Mouse (Mus musculus) lung, postnatal 0 days (tissue): Measurements from ENCODE around the gene Yif1b. TPM values are rescaled to one million over a fixed set of nuclear protein-coding genes. Genes with fewer than 3 reads are reported as not detected.
A peak's percentile ranks its signal among the peaks of the same experiment; 100 is the strongest.

Experiments used
- ATAC-seq: fragments of 200-750 bp; cut with Nextera tagmentation; 2 replicates; pipeline ENCODE4 v1.8.0; 2017; ENCODE audit warnings: moderate library complexity
- DNase-seq: peaks from one replicate; pipeline ENCODE4 v3.0.0-alpha.2; 2016; ENCODE audit warnings: low spot score
- H3K27ac ChIP-seq: fragments of 300-500 bp; sonication (generic); 2 replicates; pipeline ENCODE4 v1.5.1; 2014; ENCODE audit warnings: antibody characterized with exemption, mild to moderate bottlenecking, low read length, mixed read lengths
- H3K27me3 ChIP-seq: fragments of 300-500 bp; sonication (generic); replicated peaks from 2 replicates; pipeline ENCODE4 v1.6.1; 2014; ENCODE audit warnings: low read length, mixed read lengths; ENCODE audit not compliant: insufficient read depth
- H3K36me3 ChIP-seq: fragments of 300-500 bp; sonication (generic); 2 replicates; pipeline ENCODE4 v1.6.1; 2014; ENCODE audit warnings: low read length, mixed read lengths; ENCODE audit not compliant: insufficient read depth
- H3K4me1 ChIP-seq: fragments of 300-500 bp; sonication (generic); 2 replicates; pipeline ENCODE4 v1.6.1; 2014; ENCODE audit warnings: antibody characterized with exemption, low read depth, low read length, mixed read lengths; ENCODE audit not compliant: insufficient read depth
- H3K4me2 ChIP-seq: fragments of 300-500 bp; sonication (generic); replicated peaks from 2 replicates; pipeline ENCODE4 v1.6.1; 2014; ENCODE audit warnings: low read depth, mild to moderate bottlenecking, low read length, moderate library complexity, mixed read lengths
- H3K4me3 ChIP-seq: fragments of 300-500 bp; sonication (generic); 2 replicates; pipeline ENCODE4 v1.5.1; 2014; ENCODE audit warnings: low read depth, low read length
- H3K9ac ChIP-seq: fragments of 300-500 bp; sonication (generic); replicated peaks from 2 replicates; pipeline ENCODE4 v1.6.1; 2014; ENCODE audit warnings: low read depth, mild to moderate bottlenecking
- H3K9me3 ChIP-seq: fragments of 300-500 bp; sonication (generic); 2 replicates; pipeline ENCODE4 v1.6.1; 2016; ENCODE audit warnings: low read length, mixed read lengths
- CTCF ChIP-seq: IDR thresholded peaks from 2 replicates; pipeline ENCODE4 v1.5.1; 2016; ENCODE audit warnings: antibody characterized with exemption, mild to moderate bottlenecking
- EP300 ChIP-seq: IDR thresholded peaks from 2 replicates; pipeline ENCODE4 v1.6.1; 2016; ENCODE audit warnings: antibody characterized with exemption, mild to moderate bottlenecking, control low read depth
- WGBS: fragments of 180-500 bp; shearing (Covaris S2); extraction: QIAGEN DNeasy Blood & Tissue Kit; methylation state at CpG from one replicate; pipeline ENCODE4 v1.1.7; 2014; 5-methylcytosine and 5-hydroxymethylcytosine counted together
- polyA plus RNA-seq: library from polyadenylated mRNA; unstranded; fragments of >200 nt; fragmentation: Nextera tagmentation; extraction: Ambion mirVana; gene quantifications from 2 replicates; pipeline ENCODE4 v1.2.1, GENCODE M21; 2015

Gene Yif1b
- polyA plus RNA-seq, 1 experiment from 2014 or later, result 96.2 TPM

GRCm38 (mm10) chr7:29213675-29214082 is 24.4 kb upstream of the Yif1b start, which contains the start of gene Catsperg1:
Gene Catsperg1 (minus strand): TSS chr7:29214035.
- Histone ChIP-seq H3K36me3 (no peaks in the 10 kb centered on the region), H3K9ac (no peak within 1 kb of the TSS), H3K9me3 (no peaks in the 10 kb centered on the region), H3K4me2 (no peak within 1 kb of the TSS), H3K4me1 (no peaks in the 10 kb centered on the region), H3K4me3 (no peak within 1 kb of the TSS), H3K27me3 (no peaks in the 10 kb centered on the region), H3K27ac (no peak within 1 kb of the TSS)
- ATAC-seq (peak; percentile 30), DNase-seq (peak; percentile 61)
- TF ChIP-seq CTCF (no peak), EP300 (no peak)
- WGBS, result 9% methylated on average over 20 of the region's 20 CpGs

DNA sequence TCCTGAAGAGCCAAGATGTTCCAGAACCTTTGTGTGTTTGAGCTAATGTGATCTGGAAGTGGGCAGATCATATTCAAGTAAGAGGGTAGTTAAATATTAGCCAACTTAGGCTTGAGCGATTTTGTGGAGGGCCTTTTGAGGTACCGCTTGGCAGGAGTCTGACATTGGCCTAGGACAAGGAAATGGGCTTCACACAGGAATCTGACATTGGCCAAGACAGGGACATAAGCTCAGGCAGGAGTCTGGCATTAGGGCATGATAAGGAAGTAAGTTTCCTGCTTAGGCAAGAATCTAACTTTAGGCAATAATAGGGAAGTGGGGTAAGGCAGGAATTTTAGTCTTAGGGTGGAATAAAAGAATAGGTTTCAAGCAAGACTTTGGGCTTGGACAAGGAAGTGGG is 23.9 kb upstream of the Yif1b start:
- H3K27me3 ChIP-seq, result no peaks in the 10 kb centered on the region
- no peak overlapping the region for H3K9ac ChIP-seq
- no peak overlapping the region for H3K27ac ChIP-seq
- no peak overlapping the region for H3K4me3 ChIP-seq
- H3K4me2 ChIP-seq, result no peak overlapping the region
- WGBS, result 46% methylated on average over 2 of the region's 2 CpGs
- H3K36me3 ChIP-seq, result no peaks in the 10 kb centered on the region
- DNase-seq, result peak; percentile 63
- TF ChIP-seq CTCF (no peak), EP300 (no peak)
- no peaks in the 10 kb centered on the region for H3K4me1 ChIP-seq
- ATAC-seq, result peak; percentile 21
- H3K9me3 ChIP-seq, result 0 out of 2 replicates have a peak, but pooled peaks cover under 1% of the 10 kb centered on the region

DNA sequence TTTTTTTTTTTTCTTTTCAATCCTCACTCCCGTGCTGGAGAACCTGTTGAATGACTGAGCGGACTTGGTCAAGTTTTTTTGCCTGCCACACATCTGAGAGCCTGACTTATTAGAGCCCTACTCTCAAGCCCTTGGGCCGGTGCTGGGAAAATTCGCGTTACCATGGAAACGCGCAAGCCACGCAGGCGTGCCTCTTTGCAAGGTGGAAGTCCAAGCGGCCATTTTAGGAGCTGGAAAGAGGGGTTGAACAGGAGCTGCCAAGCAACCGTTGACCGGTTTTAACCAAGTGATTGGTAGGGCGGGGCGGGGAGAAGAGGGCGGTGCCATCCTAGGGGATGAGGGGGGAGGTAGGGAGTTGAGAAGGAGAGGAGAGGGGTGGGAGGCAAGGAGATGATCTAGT is 23.3 kb upstream of the Yif1b start:
- Histone ChIP-seq H3K9me3 (0 out of 2 replicates have a peak, but pooled peaks cover 6% of the 10 kb centered on the region), H3K36me3 (no peaks in the 10 kb centered on the region), H3K4me2 (no peak overlapping the region), H3K4me3 (no peak overlapping the region), H3K9ac (no peak overlapping the region), H3K27ac (no peak overlapping the region), H3K27me3 (no peaks in the 10 kb centered on the region), H3K4me1 (no peaks in the 10 kb centered on the region)
- DNase-seq, result no peak
- 45% methylated on average over 15 of the region's 15 CpGs for WGBS
- TF ChIP-seq EP300 (no peak), CTCF (no peak)
- ATAC-seq, result no peak

DNA sequence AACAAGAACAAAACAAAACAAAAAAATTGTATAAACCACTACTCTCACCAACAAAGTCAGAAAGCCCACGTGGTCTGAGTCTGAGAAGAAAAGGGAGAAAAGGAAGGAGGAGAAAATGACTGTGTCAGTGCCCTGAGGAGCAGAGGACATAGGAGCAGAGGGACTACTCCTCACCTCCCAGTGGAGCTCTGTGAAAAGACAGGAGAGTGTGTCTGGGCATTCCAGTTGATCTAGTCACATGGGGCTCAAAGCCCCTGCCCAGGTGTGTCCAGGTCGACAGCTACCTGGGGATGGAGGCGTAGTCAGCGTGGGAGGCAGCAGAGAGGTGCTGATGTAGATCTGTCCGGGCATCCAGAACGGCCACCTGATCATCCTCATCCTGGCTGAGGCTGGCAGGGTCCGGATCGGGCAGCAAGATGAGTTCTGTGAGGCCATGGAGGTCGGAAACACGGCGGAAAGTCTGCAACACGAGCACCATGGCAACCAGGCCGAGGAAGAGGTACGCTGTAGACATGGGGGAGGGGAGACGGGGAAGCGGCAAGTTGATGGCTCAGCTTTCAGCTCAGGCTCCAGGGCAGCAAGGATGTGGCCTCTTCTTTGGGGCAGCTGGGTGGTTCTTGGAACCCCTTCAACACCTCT is 13.3 kb upstream of the Yif1b start:
- WGBS, result 21% methylated on average over 16 of the region's 16 CpGs
- TF ChIP-seq EP300 (no peak), CTCF (no peak)
- Histone ChIP-seq H3K4me2 (no peak overlapping the region), H3K36me3 (peaks cover 5% of the 10 kb centered on the region; the same call in 1 of the 2 replicates), H3K4me1 (no peaks in the 10 kb centered on the region), H3K27me3 (no peaks in the 10 kb centered on the region), H3K27ac (no peak overlapping the region), H3K4me3 (no peak overlapping the region), H3K9me3 (0 out of 2 replicates have a peak, but pooled peaks cover 6% of the 10 kb centered on the region), H3K9ac (no peak overlapping the region)
- ATAC-seq, result no peak
- DNase-seq, result no peak

- no peak overlapping the region for H3K4me2 ChIP-seq
- 66% methylated on average over 13 of the region's 13 CpGs for WGBS
These were observed 12.6 kb upstream of the Yif1b start for GRCm38 (mm10) chr7:29225520-29225919.

GRCm38 (mm10) chr7:29228202-29228601 is 9.9 kb upstream of the Yif1b start:
- Histone ChIP-seq H3K36me3 (peaks cover 3% of the 10 kb centered on the region; the same call in 1 of the 2 replicates), H3K27me3 (no peaks in the 10 kb centered on the region), H3K9me3 (no peaks in the 10 kb centered on the region), H3K4me1 (no peaks in the 10 kb centered on the region), H3K9ac (no peak overlapping the region), H3K4me2 (no peak overlapping the region), H3K4me3 (no peak overlapping the region), H3K27ac (no peak overlapping the region)
- ATAC-seq (no peak), DNase-seq (no peak)
- WGBS, result 70% methylated on average over 4 of the region's 4 CpGs
- TF ChIP-seq CTCF, result no peak
- TF ChIP-seq EP300, result no peak

More at GRCm38 (mm10) chr7:29225520-29225919, 12.6 kb upstream of the Yif1b start:
- DNase-seq, result no peak
- Histone ChIP-seq H3K36me3 (peaks cover 5% of the 10 kb centered on the region; the same call in 1 of the 2 replicates), H3K27me3 (no peaks in the 10 kb centered on the region), H3K27ac (no peak overlapping the region), H3K9ac (no peak overlapping the region), H3K9me3 (no peaks in the 10 kb centered on the region), H3K4me3 (no peak overlapping the region), H3K4me1 (no peaks in the 10 kb centered on the region)
- TF ChIP-seq CTCF (no peak), EP300 (no peak)
- ATAC-seq, result no peak; the same call in 1 of the 2 replicates
